Mouse (Mus musculus) heart, postnatal 10 days (tissue): ENCODE results near the gene Antxr1. TPM values are rescaled to one million over a fixed set of nuclear protein-coding genes. Genes with fewer than 3 reads are reported as not detected.

ENCODE experiments used
- DNase-seq, 2 experiments: peaks; one replicate each; pipeline ENCODE4 v3.0.0; 2021
- intact Hi-C: fragments of 180-260 bp; cut with DNase I; formaldehyde crosslinking; loops from one replicate; pipeline ENCODE4 v1.15.1; 2025
- total RNA-seq, 2 experiments: library from RNA; stranded (reverse); gene quantifications; 2 replicates each; pipeline ENCODE4 v1.2.3; 2021

Gene Antxr1
- total RNA-seq, 2 experiments from 2014 or later, result 32.3 to 33.0 TPM

GRCm38 (mm10) chr6:87152461-87153230 lies 183.0 kb downstream of the Antxr1 start:
- DNase-seq, result peak; percentile 63 to 65
- intact Hi-C loops, result no loop called here

- DNase-seq, result no peak
- intact Hi-C loops, result no loop called here
Observed at GRCm38 (mm10) chr6:87151427-87151826, 184.2 kb downstream of the Antxr1 start.

- no peak for DNase-seq
- intact Hi-C loops, result no loop called here
Observed at GRCm38 (mm10) chr6:87150471-87150870, 185.2 kb downstream of the Antxr1 start.

- intact Hi-C loops, result no loop called here
- no peak for DNase-seq
Observed at GRCm38 (mm10) chr6:87147921-87148320, 187.7 kb downstream of the Antxr1 start.

- DNase-seq, result peak; percentile 37 to 39
- intact Hi-C loops, result no loop called here
Observed at GRCm38 (mm10) chr6:87143594-87143993, 192.0 kb downstream of the Antxr1 start.

- intact Hi-C loops, result no loop called here
- DNase-seq, result peak; percentile 51 to 56
Observed at GRCm38 (mm10) chr6:87142239-87142638, 193.4 kb downstream of the Antxr1 start.

GRCm38 (mm10) chr6:87139796-87140553 lies 195.6 kb downstream of the Antxr1 start:
- DNase-seq, result peak; percentile 43 to 48
- intact Hi-C loops, result no loop called here

GRCm38 (mm10) chr6:87138479-87138878 lies 197.1 kb downstream of the Antxr1 start:
- intact Hi-C loops, result no loop called here
- no peak for DNase-seq

GRCm38 (mm10) chr6:87133966-87134546 lies 201.6 kb downstream of the Antxr1 start:
- no peak for DNase-seq
- intact Hi-C loops, result no loop called here

- DNase-seq, result no peak
- intact Hi-C loops, result no loop called here
Observed at GRCm38 (mm10) chr6:87133520-87133919, 202.1 kb downstream of the Antxr1 start.

- DNase-seq, result no peak
- intact Hi-C loops, result no loop called here
Observed at GRCm38 (mm10) chr6:87131078-87131477, 204.5 kb downstream of the Antxr1 start.

GRCm38 (mm10) chr6:87130628-87131027 lies 205.0 kb downstream of the Antxr1 start:
- intact Hi-C loops, result no loop called here
- DNase-seq, result no peak

GRCm38 (mm10) chr6:87129861-87130260 lies 205.8 kb downstream of the Antxr1 start:
- intact Hi-C loops, result no loop called here

GRCm38 (mm10) chr6:87127049-87127753 lies 208.4 kb downstream of the Antxr1 start:
- DNase-seq, result no peak
- intact Hi-C loops, result no loop called here

More at GRCm38 (mm10) chr6:87129861-87130260, 205.8 kb downstream of the Antxr1 start:
- no peak for DNase-seq

GRCm38 (mm10) chr6:87123973-87124372 lies 211.6 kb downstream of the Antxr1 start:
- no peak for DNase-seq
- intact Hi-C loops, result no loop called here

- no peak for DNase-seq
- intact Hi-C loops, result no loop called here
Observed at GRCm38 (mm10) chr6:87123406-87123805, 212.2 kb downstream of the Antxr1 start.

GRCm38 (mm10) chr6:87121961-87122360 lies 213.7 kb downstream of the Antxr1 start:
- DNase-seq, result no peak
- intact Hi-C loops, result no loop called here

GRCm38 (mm10) chr6:87120661-87121060 lies 215.0 kb downstream of the Antxr1 start:
- intact Hi-C loops, result no loop called here
- DNase-seq, result no peak

GRCm38 (mm10) chr6:87119975-87120374 lies 215.6 kb downstream of the Antxr1 start:
- DNase-seq, result no peak
- intact Hi-C loops, result no loop called here

- intact Hi-C loops, result no loop called here
- no peak for DNase-seq
Observed at GRCm38 (mm10) chr6:87119066-87119837, 216.4 kb downstream of the Antxr1 start.
